Mouse (Mus musculus): ENCODE results near the gene Ezr. TPM values are rescaled to one million over a fixed set of nuclear protein-coding genes. Genes with fewer than 3 reads are reported as not detected.

Gene Ezr
- total and polyA plus RNA-seq, 3 experiments, result 56.8 to 315 (median 99.9) TPM

DNA sequence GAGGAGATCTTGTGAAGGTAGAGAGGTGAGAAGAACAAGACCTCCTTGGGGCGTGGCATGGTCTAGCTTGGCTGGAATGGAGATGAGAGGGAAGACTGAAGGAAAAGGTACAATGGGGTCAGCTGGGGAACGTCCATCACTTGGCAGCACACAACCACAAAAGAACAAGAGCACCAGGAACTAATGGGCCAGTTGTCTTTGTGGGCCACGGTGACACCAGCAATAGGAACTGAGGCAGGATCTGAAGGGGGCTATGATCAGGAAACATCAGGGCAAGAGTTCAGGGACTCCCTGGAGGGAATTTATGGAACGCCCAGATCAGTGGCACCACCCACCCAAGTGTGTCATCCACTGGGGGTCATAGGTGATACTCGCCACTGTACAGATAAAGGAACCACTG, 34.2 kb upstream of the Ezr start:
- DNase-seq (ENCODE audit: low spot score), result no peak
- Histone ChIP-seq H3K4me3 (ENCODE audit: low read depth, low read length) (no peak overlapping the region), H3K27me3 (ENCODE audit: insufficient read depth, low read length) (peaks cover 14% of the 10 kb centered on the region), H3K36me3 (replicated peaks) (no peaks in the 10 kb centered on the region), H3K9me3 (replicated peaks) (no peaks in the 10 kb centered on the region), H3K4me1 (ENCODE audit: insufficient read depth, low read depth, low read length) (no peaks in the 10 kb centered on the region)
- TF ChIP-seq TAL1 (conservative IDR thresholded peaks at IDR 0.05; ENCODE audit: low read depth, low read length) (no peak), GATA2 (IDR thresholded peaks at IDR 0.05; ENCODE audit: borderline replicate concordance, low read depth, low read length) (no peak), GATA1 (IDR thresholded peaks at IDR 0.05; ENCODE audit: borderline replicate concordance, low read length) (no peak), POLR2AphosphoS5 (IDR thresholded peaks at IDR 0.05; ENCODE audit: insufficient replicate concordance, low read depth, low read length) (no peak), CTCF (IDR thresholded peaks at IDR 0.05; ENCODE audit: low read depth, low read length) (no peak)
- no peak for ATAC-seq (ENCODE audit: extremely low read depth, insufficient number of reproducible peaks, low FRiP score, poor library complexity, severe bottlenecking)

- Histone ChIP-seq H3K4me3 (ENCODE audit: low read depth, low read length) (no peak overlapping the region), H3K9me3 (replicated peaks) (no peaks in the 10 kb centered on the region), H3K27me3 (ENCODE audit: insufficient read depth, low read length) (peaks cover 17% of the 10 kb centered on the region), H3K4me1 (ENCODE audit: insufficient read depth, low read depth, low read length) (no peaks in the 10 kb centered on the region), H3K36me3 (replicated peaks) (no peaks in the 10 kb centered on the region)
- TF ChIP-seq CTCF (IDR thresholded peaks at IDR 0.05; ENCODE audit: low read depth, low read length) (no peak), GATA2 (IDR thresholded peaks at IDR 0.05; ENCODE audit: borderline replicate concordance, low read depth, low read length) (no peak), GATA1 (IDR thresholded peaks at IDR 0.05; ENCODE audit: borderline replicate concordance, low read length) (no peak), TAL1 (conservative IDR thresholded peaks at IDR 0.05; ENCODE audit: low read depth, low read length) (no peak), POLR2AphosphoS5 (IDR thresholded peaks at IDR 0.05; ENCODE audit: insufficient replicate concordance, low read depth, low read length) (no peak)
- DNase-seq (ENCODE audit: low spot score), result no peak
- ATAC-seq (ENCODE audit: extremely low read depth, insufficient number of reproducible peaks, low FRiP score, poor library complexity, severe bottlenecking), result no peak
Measured at GRCm38 (mm10) chr17:6816151-6816550, 33.6 kb upstream of the Ezr start.

DNA sequence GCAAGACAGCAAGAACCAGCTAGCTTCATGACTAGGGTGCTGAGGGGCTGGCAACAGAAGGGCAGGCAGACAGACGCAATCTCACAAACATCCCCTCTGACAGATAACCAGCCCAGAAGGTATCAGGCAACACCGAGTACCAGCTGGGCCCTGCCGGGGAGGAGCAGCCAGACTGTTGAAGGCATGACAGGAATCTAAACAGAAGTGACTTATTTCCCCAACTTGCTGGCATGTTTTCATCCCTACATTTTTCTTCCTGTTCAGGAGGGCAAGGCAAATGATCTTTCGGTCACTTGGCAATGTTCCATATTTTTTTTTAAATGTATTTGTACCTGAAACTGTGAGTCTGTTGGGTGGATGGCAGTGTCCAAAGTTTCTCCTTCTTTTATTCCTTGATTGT, 32.1 kb upstream of the Ezr start:
- no peak for TF ChIP-seq GATA1 (IDR thresholded peaks at IDR 0.05; ENCODE audit: borderline replicate concordance, low read length)
- TF ChIP-seq CTCF (IDR thresholded peaks at IDR 0.05; ENCODE audit: low read depth, low read length), result no peak
- TF ChIP-seq GATA2 (IDR thresholded peaks at IDR 0.05; ENCODE audit: borderline replicate concordance, low read depth, low read length), result no peak
- Histone ChIP-seq H3K4me1 (ENCODE audit: insufficient read depth, low read depth, low read length) (no peaks in the 10 kb centered on the region), H3K4me3 (ENCODE audit: low read depth, low read length) (no peak overlapping the region), H3K27me3 (ENCODE audit: insufficient read depth, low read length) (peaks cover 19% of the 10 kb centered on the region), H3K9me3 (replicated peaks) (no peaks in the 10 kb centered on the region), H3K36me3 (replicated peaks) (no peaks in the 10 kb centered on the region)
- no peak for ATAC-seq (ENCODE audit: extremely low read depth, insufficient number of reproducible peaks, low FRiP score, poor library complexity, severe bottlenecking)
- DNase-seq (ENCODE audit: low spot score), result no peak

DNA sequence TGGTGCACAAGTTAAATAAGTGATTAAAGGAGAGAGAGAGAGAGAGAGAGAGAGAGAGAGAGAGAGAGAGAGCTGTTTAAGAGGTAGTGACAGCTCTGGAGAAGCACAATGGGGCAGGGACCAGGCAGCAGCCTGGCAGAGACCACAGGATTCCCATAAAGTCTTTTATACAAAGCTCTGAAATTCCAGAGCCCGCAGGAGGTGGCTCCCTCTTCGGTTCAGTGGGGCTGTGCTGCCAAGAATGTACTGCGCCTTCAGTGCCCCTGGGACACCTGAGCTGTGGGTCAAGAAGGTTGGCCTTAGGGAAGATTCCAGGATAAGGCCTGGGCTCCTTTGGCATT, 30.2 kb upstream of the Ezr start:
- Histone ChIP-seq H3K27me3 (ENCODE audit: insufficient read depth, low read length) (peaks cover 19% of the 10 kb centered on the region), H3K36me3 (replicated peaks) (no peaks in the 10 kb centered on the region), H3K4me3 (ENCODE audit: low read depth, low read length) (no peak overlapping the region), H3K9me3 (replicated peaks) (no peaks in the 10 kb centered on the region), H3K4me1 (ENCODE audit: insufficient read depth, low read depth, low read length) (no peaks in the 10 kb centered on the region)
- DNase-seq (ENCODE audit: low spot score) (no peak), ATAC-seq (ENCODE audit: extremely low read depth, insufficient number of reproducible peaks, low FRiP score, poor library complexity, severe bottlenecking) (no peak)
- TF ChIP-seq TAL1 (conservative IDR thresholded peaks at IDR 0.05; ENCODE audit: low read depth, low read length) (no peak), POLR2AphosphoS5 (IDR thresholded peaks at IDR 0.05; ENCODE audit: insufficient replicate concordance, low read depth, low read length) (no peak), CTCF (IDR thresholded peaks at IDR 0.05; ENCODE audit: low read depth, low read length) (no peak), GATA1 (IDR thresholded peaks at IDR 0.05; ENCODE audit: borderline replicate concordance, low read length) (no peak), GATA2 (IDR thresholded peaks at IDR 0.05; ENCODE audit: borderline replicate concordance, low read depth, low read length) (no peak)

DNA sequence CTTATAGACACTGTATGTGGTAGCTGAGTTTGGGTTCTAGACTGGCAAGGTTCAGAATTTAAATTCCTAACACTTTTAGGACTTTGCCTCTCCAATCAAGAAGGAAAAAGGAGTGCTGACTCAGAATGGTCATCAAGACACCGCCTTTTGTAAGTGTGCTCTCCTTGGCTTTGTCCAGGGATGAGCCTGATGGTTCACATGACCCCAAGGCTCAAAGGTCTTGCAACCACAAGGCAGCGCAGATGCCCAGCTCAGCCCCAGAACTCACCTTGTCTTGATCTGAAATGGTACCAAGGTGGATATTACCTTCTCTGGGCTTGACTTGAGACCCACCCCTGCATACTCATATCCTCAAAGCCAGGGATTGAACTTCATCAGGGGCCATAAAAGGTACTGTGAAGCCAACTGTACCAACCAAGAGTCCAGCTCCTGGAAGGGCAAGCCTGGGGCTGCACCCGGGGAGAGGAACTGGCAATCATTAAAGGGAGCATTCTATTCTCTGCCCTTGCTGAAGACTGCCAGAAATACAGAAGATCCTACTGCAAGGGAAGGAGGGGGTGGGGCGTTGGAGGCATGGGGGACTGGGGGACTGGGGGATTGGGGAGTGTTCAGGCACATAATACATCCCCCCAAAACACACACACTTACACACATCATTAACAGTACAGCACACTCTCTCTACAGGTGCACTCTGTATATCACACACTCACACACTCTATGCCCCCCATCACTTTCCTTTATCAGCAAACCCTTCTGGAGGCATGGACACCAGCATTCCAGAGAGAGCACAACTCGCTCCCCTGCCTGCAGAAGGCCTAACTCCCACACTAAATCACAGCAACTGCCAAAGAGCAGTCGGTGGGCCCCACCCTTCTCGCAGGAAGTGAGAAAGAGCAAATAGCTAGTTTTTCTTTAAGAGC, 29.6 kb upstream of the Ezr start:
- no peak overlapping the region for H3K4me3 ChIP-seq (ENCODE audit: low read depth, low read length)
- TF ChIP-seq CTCF (IDR thresholded peaks at IDR 0.05; ENCODE audit: low read depth, low read length) (no peak), TAL1 (conservative IDR thresholded peaks at IDR 0.05; ENCODE audit: low read depth, low read length) (no peak), GATA2 (IDR thresholded peaks at IDR 0.05; ENCODE audit: borderline replicate concordance, low read depth, low read length) (no peak), GATA1 (IDR thresholded peaks at IDR 0.05; ENCODE audit: borderline replicate concordance, low read length) (no peak), POLR2AphosphoS5 (IDR thresholded peaks at IDR 0.05; ENCODE audit: insufficient replicate concordance, low read depth, low read length) (no peak)
- DNase-seq (ENCODE audit: low spot score) (no peak), ATAC-seq (ENCODE audit: extremely low read depth, insufficient number of reproducible peaks, low FRiP score, poor library complexity, severe bottlenecking) (no peak)
- no peaks in the 10 kb centered on the region for H3K4me1 ChIP-seq (ENCODE audit: insufficient read depth, low read depth, low read length)
- H3K27me3 ChIP-seq (ENCODE audit: insufficient read depth, low read length), result peaks cover 19% of the 10 kb centered on the region
- H3K9me3 ChIP-seq (replicated peaks), result no peaks in the 10 kb centered on the region
- H3K36me3 ChIP-seq (replicated peaks), result no peaks in the 10 kb centered on the region

- H3K4me1 ChIP-seq (ENCODE audit: insufficient read depth, low read depth, low read length), result no peaks in the 10 kb centered on the region
- no peak overlapping the region for H3K4me3 ChIP-seq (ENCODE audit: low read depth, low read length)
- TF ChIP-seq GATA2 (IDR thresholded peaks at IDR 0.05; ENCODE audit: borderline replicate concordance, low read depth, low read length) (no peak), POLR2AphosphoS5 (IDR thresholded peaks at IDR 0.05; ENCODE audit: insufficient replicate concordance, low read depth, low read length) (no peak), TAL1 (conservative IDR thresholded peaks at IDR 0.05; ENCODE audit: low read depth, low read length) (no peak), GATA1 (IDR thresholded peaks at IDR 0.05; ENCODE audit: borderline replicate concordance, low read length) (no peak), CTCF (IDR thresholded peaks at IDR 0.05; ENCODE audit: low read depth, low read length) (no peak)
- peaks cover 11% of the 10 kb centered on the region for H3K27me3 ChIP-seq (ENCODE audit: insufficient read depth, low read length)
- DNase-seq (ENCODE audit: low spot score) (no peak), ATAC-seq (ENCODE audit: extremely low read depth, insufficient number of reproducible peaks, low FRiP score, poor library complexity, severe bottlenecking) (no peak)
- no peaks in the 10 kb centered on the region for H3K9me3 ChIP-seq (replicated peaks)
- H3K36me3 ChIP-seq (replicated peaks), result no peaks in the 10 kb centered on the region
Measured at GRCm38 (mm10) chr17:6809331-6809730, 26.7 kb upstream of the Ezr start.
